Mouse (Mus musculus) cortical plate, adult 2 months (tissue): ENCODE measurements at regions not wholly inside any gene's neighbourhood (a gene's known extent, or its start where the extent isn't known, plus 50 kb on each side); places are given as distances from the start of the nearest gene placed in this dataset.

Source experiments
- CTCF ChIP-seq: fragments of 200-500 bp; IDR thresholded peaks from 2 replicates; pipeline ENCODE4 v1.5.1; 2011; ENCODE audit warnings: mild to moderate bottlenecking, control low read depth, low read length; ENCODE audit not compliant: insufficient read depth; ENCODE audit errors: extremely low read depth
- POLR2A ChIP-seq: fragments of 200-500 bp; IDR thresholded peaks from 2 replicates; pipeline ENCODE4 v1.6.1; 2011; ENCODE audit warnings: mild to moderate bottlenecking, low read length, control low read depth; ENCODE audit not compliant: insufficient read depth; ENCODE audit errors: extremely low read depth

GRCm38 (mm10) chr10:19268051-19268450, 88.3 kb upstream of the Olig3 start:
- no peak for TF ChIP-seq CTCF
- TF ChIP-seq POLR2A = no peak
